Mouse (Mus musculus): ENCODE results near the gene Cyba.

The Cyba gene

GRCm38 (mm10) chr8:122451161-122451703, 18.5 kb upstream of the Cyba start:
- DNase-seq (ENCODE audit: low spot score), result no peak

- DNase-seq (ENCODE audit: low spot score), result no peak
Observed at GRCm38 (mm10) chr8:122445203-122445602, 12.5 kb upstream of the Cyba start.

- DNase-seq (ENCODE audit: low spot score), result peak; percentile 55
Observed at GRCm38 (mm10) chr8:122444058-122444748, 11.5 kb upstream of the Cyba start.

- peak; percentile 94 for DNase-seq (ENCODE audit: low spot score)
Observed at GRCm38 (mm10) chr8:122443262-122444006, 10.7 kb upstream of the Cyba start, which contains the start of gene Mvd. TSS of gene Mvd (minus strand) at chr8:122443422.

GRCm38 (mm10) chr8:122442781-122443180, 10.1 kb upstream of the Cyba start:
- no peak for DNase-seq (ENCODE audit: low spot score)

GRCm38 (mm10) chr8:122442356-122442755, 9.6 kb upstream of the Cyba start:
- no peak for DNase-seq (ENCODE audit: low spot score)

GRCm38 (mm10) chr8:122441326-122441725, 8.6 kb upstream of the Cyba start:
- no peak for DNase-seq (ENCODE audit: low spot score)

- DNase-seq (ENCODE audit: low spot score), result no peak
Observed at GRCm38 (mm10) chr8:122439336-122439735, 6.6 kb upstream of the Cyba start.

GRCm38 (mm10) chr8:122437708-122438331, 5.1 kb upstream of the Cyba start:
- DNase-seq (ENCODE audit: low spot score), result no peak

GRCm38 (mm10) chr8:122436586-122437125, 3.9 kb upstream of the Cyba start:
- DNase-seq (ENCODE audit: low spot score), result no peak

GRCm38 (mm10) chr8:122436146-122436545, 3.4 kb upstream of the Cyba start:
- DNase-seq (ENCODE audit: low spot score), result no peak

- DNase-seq (ENCODE audit: low spot score), result no peak
Observed at GRCm38 (mm10) chr8:122435375-122435774, 2.6 kb upstream of the Cyba start.

- no peak for DNase-seq (ENCODE audit: low spot score)
Observed at GRCm38 (mm10) chr8:122433269-122433905, 657 bp upstream of the Cyba start.

- peak; percentile 18 for DNase-seq (ENCODE audit: low spot score)
Observed at GRCm38 (mm10) chr8:122431694-122432442, 862 bp downstream of the Cyba start.

GRCm38 (mm10) chr8:122430646-122431045, 2.1 kb downstream of the Cyba start:
- DNase-seq (ENCODE audit: low spot score), result no peak

GRCm38 (mm10) chr8:122430058-122430636, 2.6 kb downstream of the Cyba start:
- no peak for DNase-seq (ENCODE audit: low spot score)

GRCm38 (mm10) chr8:122428163-122428562, 4.6 kb downstream of the Cyba start:
- no peak for DNase-seq (ENCODE audit: low spot score)

GRCm38 (mm10) chr8:122427607-122428006, 5.1 kb downstream of the Cyba start:
- DNase-seq (ENCODE audit: low spot score), result no peak

GRCm38 (mm10) chr8:122426145-122426544, 6.6 kb downstream of the Cyba start:
- no peak for DNase-seq (ENCODE audit: low spot score)

- DNase-seq (ENCODE audit: low spot score), result no peak
Observed at GRCm38 (mm10) chr8:122423659-122424058, 9.1 kb downstream of the Cyba start.

GRCm38 (mm10) chr8:122423217-122423616, 9.5 kb downstream of the Cyba start:
- no peak for DNase-seq (ENCODE audit: low spot score)

Measured in ovary, postnatal 10 days (tissue).